Mouse (Mus musculus) liver, embryonic 14.5 days (tissue): ENCODE data around the gene Tox3. TPM values are rescaled to one million over a fixed set of nuclear protein-coding genes. Genes with fewer than 3 reads are reported as not detected.

Experiments used
- ATAC-seq: fragments of 200-750 bp; cut with Nextera tagmentation; 2 replicates; pipeline ENCODE4 v1.8.0; 2017; ENCODE audit warnings: moderate number of reproducible peaks, mild to moderate bottlenecking, moderate library complexity; ENCODE audit not compliant: insufficient read depth
- DNase-seq, 3 experiments: peaks; one replicate each; pipeline ENCODE4 v3.0.0-alpha.2; 2012 to 2013; ENCODE audit warnings: low read depth in 3 of 3, low spot score in 3 of 3
- H3K27ac ChIP-seq: fragments of 300-500 bp; sonication (generic); 2 replicates; pipeline ENCODE4 v1.5.1; 2014; ENCODE audit warnings: moderate library complexity, mild to moderate bottlenecking, control low read depth, inconsistent platforms
- H3K27me3 ChIP-seq: fragments of 300-500 bp; sonication (generic); 2 replicates; pipeline ENCODE4 v1.6.1; 2014; ENCODE audit warnings: mild to moderate bottlenecking, low read length, moderate library complexity; ENCODE audit not compliant: control insufficient read depth, insufficient read depth
- H3K36me3 ChIP-seq: fragments of 300-500 bp; sonication (generic); replicated peaks from 2 replicates; pipeline ENCODE4 v1.6.1; 2014; ENCODE audit warnings: low read depth; ENCODE audit not compliant: control insufficient read depth, insufficient read depth
- H3K4me1 ChIP-seq, 2 experiments: fragments of 200-500 bp in 1 of 2; fragments of 300-500 bp in 1 of 2; sonication (generic) in 1 of 2; replicated peaks; 2 replicates each; pipeline ENCODE4 v1.6.1; 2012 to 2014; ENCODE audit warnings: antibody characterized with exemption in 1 of 2, inconsistent platforms in 1 of 2, low read length in 1 of 2; ENCODE audit not compliant: control insufficient read depth in 2 of 2, insufficient read depth in 2 of 2
- H3K4me2 ChIP-seq: fragments of 300-500 bp; sonication (generic); 2 replicates; pipeline ENCODE4 v1.6.1; 2014; ENCODE audit warnings: low read depth, mild to moderate bottlenecking, control low read depth, moderate library complexity
- H3K4me3 ChIP-seq, 2 experiments: fragments of 200-500 bp in 1 of 2; fragments of 300-500 bp in 1 of 2; sonication (generic) in 1 of 2; 2 replicates each; pipeline ENCODE4 v1.5.1; 2012 to 2014; ENCODE audit warnings: low read depth in 2 of 2, low read length in 2 of 2, mild to moderate bottlenecking in 2 of 2, control low read depth in 1 of 2, inconsistent platforms in 1 of 2, moderate library complexity in 1 of 2; ENCODE audit not compliant: insufficient read depth in 1 of 2
- H3K9ac ChIP-seq: fragments of 300-500 bp; sonication (generic); replicated peaks from 2 replicates; pipeline ENCODE4 v1.6.1; 2014; ENCODE audit warnings: mild to moderate bottlenecking, control low read depth, moderate library complexity
- H3K9me3 ChIP-seq: fragments of 300-500 bp; sonication (generic); 2 replicates; pipeline ENCODE4 v1.6.1; 2016; ENCODE audit warnings: low read length, mixed read lengths; ENCODE audit not compliant: control insufficient read depth
- CTCF ChIP-seq: IDR thresholded peaks from 2 replicates; pipeline ENCODE4 v1.5.1; 2016; ENCODE audit warnings: antibody characterized with exemption, low read depth, control low read depth
- EP300 ChIP-seq: IDR thresholded peaks from 2 replicates; pipeline ENCODE4 v1.6.1; 2016; ENCODE audit warnings: antibody characterized with exemption, low read depth
- WGBS: fragments of 180-500 bp; shearing (Covaris S2); extraction: QIAGEN DNeasy Blood & Tissue Kit; methylation state at CpG from one replicate; pipeline ENCODE4 v1.1.7; 2014; ENCODE audit not compliant: insufficient replicate concordance; 5-methylcytosine and 5-hydroxymethylcytosine counted together
- polyA plus RNA-seq, 2 experiments: library from polyadenylated mRNA; depleted of rRNA in 1 of 2; stranded (reverse) in 1 of 2; unstranded in 1 of 2; fragments of >200 nt; fragmentation: Nextera tagmentation in 1 of 2; extraction: Ambion mirVana in 1 of 2; gene quantifications; 2 replicates each; pipeline versions ENCODE4 v1.2.1 to v1.2.3; 2012 to 2014

Tox3 gene
- polyA plus RNA-seq, 2 experiments = 0.06 to 0.23 TPM

- WGBS = 56% methylated on average over 16 of the region's 16 CpGs
- no peak for DNase-seq
- Histone ChIP-seq H3K9me3 (no peaks in the 10 kb centered on the region), H3K4me2 (no peak overlapping the region), H3K36me3 (no peaks in the 10 kb centered on the region), H3K9ac (no peak overlapping the region), H3K4me1 (no peaks in the 10 kb centered on the region), H3K27me3 (no peaks in the 10 kb centered on the region; the same call in none of the 2 replicates), H3K27ac (no peak overlapping the region), H3K4me3 (no peak overlapping the region)
- ATAC-seq = no peak
- TF ChIP-seq CTCF (no peak), EP300 (no peak)
Observed at GRCm38 (mm10) chr8:90353960-90354540, 5.9 kb upstream of the Tox3 start.

GRCm38 (mm10) chr8:90353499-90353898 is 5.4 kb upstream of the Tox3 start:
- TF ChIP-seq EP300 (no peak), CTCF (no peak)
- H3K4me2 ChIP-seq = no peak overlapping the region
- H3K4me1 ChIP-seq = no peaks in the 10 kb centered on the region
- no peaks in the 10 kb centered on the region for H3K9me3 ChIP-seq
- no peak for DNase-seq
- no peak overlapping the region for H3K4me3 ChIP-seq
- 43% methylated on average over 2 of the region's 2 CpGs for WGBS
- peaks cover 3% of the 10 kb centered on the region for H3K27me3 ChIP-seq
- ATAC-seq = no peak
- no peaks in the 10 kb centered on the region for H3K36me3 ChIP-seq
- no peak overlapping the region for H3K27ac ChIP-seq
- H3K9ac ChIP-seq = no peak overlapping the region

GRCm38 (mm10) chr8:90352991-90353390 is 4.8 kb upstream of the Tox3 start:
- Histone ChIP-seq H3K4me2 (no peak overlapping the region), H3K27ac (no peak overlapping the region), H3K9me3 (no peaks in the 10 kb centered on the region), H3K4me3 (no peak overlapping the region), H3K36me3 (no peaks in the 10 kb centered on the region), H3K27me3 (peaks cover 8% of the 10 kb centered on the region), H3K9ac (no peak overlapping the region), H3K4me1 (no peaks in the 10 kb centered on the region)
- no peak for TF ChIP-seq CTCF
- TF ChIP-seq EP300 = no peak
- ATAC-seq (no peak), DNase-seq (no peak)
- WGBS = 43% methylated on average over 2 of the region's 2 CpGs

GRCm38 (mm10) chr8:90349709-90350562 is 1.8 kb upstream of the Tox3 start:
- Histone ChIP-seq H3K27me3 (peaks cover 28% of the 10 kb centered on the region), H3K4me3 (no peak overlapping the region), H3K4me1 (no peaks in the 10 kb centered on the region), H3K27ac (no peak overlapping the region), H3K36me3 (no peaks in the 10 kb centered on the region), H3K9ac (no peak overlapping the region), H3K9me3 (no peaks in the 10 kb centered on the region), H3K4me2 (no peak overlapping the region)
- ATAC-seq (no peak), DNase-seq (no peak)
- no peak; the same call in 1 of the 2 replicates for TF ChIP-seq CTCF
- TF ChIP-seq EP300 = no peak
- WGBS = 32% methylated on average over 13 of the region's 13 CpGs

- Histone ChIP-seq H3K9ac (no peak overlapping the region), H3K9me3 (no peaks in the 10 kb centered on the region), H3K4me2 (no peak overlapping the region), H3K27ac (no peak overlapping the region), H3K27me3 (peaks cover 28% of the 10 kb centered on the region), H3K36me3 (no peaks in the 10 kb centered on the region), H3K4me3 (no peak overlapping the region), H3K4me1 (no peaks in the 10 kb centered on the region)
- DNase-seq (no peak), ATAC-seq (no peak)
- TF ChIP-seq CTCF = no peak
- TF ChIP-seq EP300 = no peak
- WGBS = 31% methylated on average over 11 of the region's 11 CpGs
Observed at GRCm38 (mm10) chr8:90348926-90349683, 962 bp upstream of the Tox3 start.
